Mouse (Mus musculus): ENCODE results near the gene Grin2d. TPM values are rescaled to one million over a fixed set of nuclear protein-coding genes. Genes with fewer than 3 reads are reported as not detected.
"Not testable (repeated sequence)": the region's sequence is repeated elsewhere in the genome, so short reads cannot be mapped to it uniquely, and the experiment has no call there.

Grin2d gene
- total RNA-seq, 1 experiment from 2014 or later, result not detected

DNA sequence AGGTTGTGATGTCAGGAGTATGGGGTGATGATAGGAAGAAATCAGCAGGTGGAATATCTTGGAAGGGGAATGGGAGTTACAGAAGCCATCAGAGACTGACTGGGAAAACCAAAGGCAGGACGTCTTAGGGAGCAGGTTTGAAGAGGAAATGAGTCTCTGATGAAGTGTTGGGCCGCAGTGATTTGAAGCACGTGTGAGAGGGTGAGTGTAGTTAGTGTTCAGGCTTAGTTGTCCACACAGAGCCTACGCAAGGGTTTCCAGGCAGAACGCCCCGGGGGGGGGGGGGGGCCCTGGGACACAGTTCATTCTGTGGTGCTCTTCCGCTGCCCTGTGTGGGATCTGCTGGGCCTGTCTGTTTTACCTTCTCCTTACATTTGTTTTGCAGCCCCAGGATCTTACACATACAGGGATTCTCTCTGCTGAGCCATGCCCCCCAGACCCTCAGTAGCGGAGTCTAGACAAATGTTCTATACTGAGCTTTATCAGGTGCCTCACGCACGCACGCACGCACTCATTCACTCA, 24.4 kb upstream of the Grin2d start:
- ATAC-seq (replicated peaks; ENCODE audit: insufficient number of reproducible peaks, low FRiP score, low TSS enrichment, poor library complexity, severe bottlenecking), result no peak

- ATAC-seq (replicated peaks; ENCODE audit: insufficient number of reproducible peaks, low FRiP score, low TSS enrichment, poor library complexity, severe bottlenecking), result 0 out of 2 replicates have a peak, but pooled peaks have one; percentile 16
Observed at GRCm38 (mm10) chr7:45901562-45901961, 23.4 kb upstream of the Grin2d start.

GRCm38 (mm10) chr7:45898125-45898524, 19.9 kb upstream of the Grin2d start:
- not testable (repeated sequence) for ATAC-seq (replicated peaks; ENCODE audit: insufficient number of reproducible peaks, low FRiP score, low TSS enrichment, poor library complexity, severe bottlenecking)

DNA sequence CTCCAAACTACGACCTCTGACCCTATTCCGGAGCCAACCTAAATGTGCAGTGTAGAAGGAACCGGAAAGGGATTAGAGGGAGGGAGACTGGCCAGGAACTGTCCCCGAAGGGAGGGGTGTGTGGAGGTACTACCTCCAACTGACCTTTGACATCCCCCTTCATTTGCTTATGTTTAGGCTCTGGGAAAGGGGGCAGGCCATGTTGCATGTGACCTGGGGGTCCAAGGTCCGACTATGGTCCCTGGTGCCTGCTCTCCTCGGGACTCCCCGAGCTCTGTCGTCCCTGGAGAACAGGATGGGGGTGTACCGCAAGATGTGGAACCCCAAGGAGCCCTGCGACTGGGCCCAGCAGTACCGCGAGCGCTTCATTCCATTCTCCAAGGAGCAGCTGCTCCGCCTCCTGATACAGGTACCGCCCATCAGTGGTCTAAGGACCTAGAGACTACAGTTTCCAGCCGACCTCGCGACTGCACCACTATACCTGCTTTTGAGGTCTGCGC, 19.1 kb upstream of the Grin2d start:
- peak; percentile 34 for ATAC-seq (replicated peaks; ENCODE audit: insufficient number of reproducible peaks, low FRiP score, low TSS enrichment, poor library complexity, severe bottlenecking)

- peak; percentile 84 for ATAC-seq (replicated peaks; ENCODE audit: insufficient number of reproducible peaks, low FRiP score, low TSS enrichment, poor library complexity, severe bottlenecking)
Observed at GRCm38 (mm10) chr7:45896517-45897257, 18.5 kb upstream of the Grin2d start, which contains the start of the genes Syngr4 and Tmem143. Gene Syngr4, minus strand, starts transcription at chr7:45896714. Gene Tmem143, plus strand, starts transcription at chr7:45896941.

GRCm38 (mm10) chr7:45895931-45896516, 17.8 kb upstream of the Grin2d start:
- ATAC-seq (replicated peaks; ENCODE audit: insufficient number of reproducible peaks, low FRiP score, low TSS enrichment, poor library complexity, severe bottlenecking), result no peak

- no peak for ATAC-seq (replicated peaks; ENCODE audit: insufficient number of reproducible peaks, low FRiP score, low TSS enrichment, poor library complexity, severe bottlenecking)
Observed at GRCm38 (mm10) chr7:45892651-45893050, 14.5 kb upstream of the Grin2d start.

GRCm38 (mm10) chr7:45887246-45887645, 9.1 kb upstream of the Grin2d start:
- no peak for ATAC-seq (replicated peaks; ENCODE audit: insufficient number of reproducible peaks, low FRiP score, low TSS enrichment, poor library complexity, severe bottlenecking)

DNA sequence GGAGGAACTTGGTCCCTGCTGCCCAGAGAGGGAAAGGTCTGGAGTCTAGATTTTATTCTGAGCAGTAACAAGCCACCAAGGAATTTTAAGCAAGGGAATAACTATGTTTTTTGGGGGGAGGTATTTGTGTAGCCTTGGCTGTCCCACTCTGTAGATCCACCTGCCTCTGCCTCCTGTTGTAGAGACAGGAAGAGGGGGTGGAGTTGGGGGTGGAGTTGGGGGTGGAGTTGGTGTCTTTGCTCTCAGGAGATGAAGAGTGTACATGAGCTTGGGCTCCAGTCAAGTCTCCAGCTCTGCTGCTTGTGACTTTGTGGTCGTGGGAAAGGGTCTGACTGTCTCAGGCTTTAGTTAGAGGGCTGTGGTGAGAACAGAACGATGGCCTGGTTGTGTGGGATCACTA, 2.8 kb upstream of the Grin2d start:
- ATAC-seq (replicated peaks; ENCODE audit: insufficient number of reproducible peaks, low FRiP score, low TSS enrichment, poor library complexity, severe bottlenecking), result no peak

- no peak for ATAC-seq (replicated peaks; ENCODE audit: insufficient number of reproducible peaks, low FRiP score, low TSS enrichment, poor library complexity, severe bottlenecking)
Observed at GRCm38 (mm10) chr7:45880531-45880930, 2.4 kb upstream of the Grin2d start.

DNA sequence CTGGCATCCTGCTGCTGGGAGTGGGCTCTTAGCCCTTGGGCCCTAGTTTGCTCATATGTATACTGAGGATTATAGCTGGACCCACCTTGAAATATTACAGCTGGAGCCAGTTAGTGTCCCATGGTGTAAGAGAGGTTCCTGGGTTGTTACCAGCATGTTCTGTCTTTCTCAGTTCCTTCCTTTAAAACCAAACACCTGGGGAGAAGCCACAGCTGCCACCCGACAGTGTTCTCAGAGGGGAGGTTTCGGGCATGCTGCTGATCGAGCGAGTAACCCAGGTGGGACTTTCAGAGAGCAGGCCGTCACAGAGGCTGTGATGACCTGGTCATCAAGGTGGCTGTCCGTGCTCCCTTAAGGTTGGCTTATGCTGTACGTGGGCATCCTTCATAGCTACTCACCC, 1.3 kb downstream of the Grin2d start:
- no peak for ATAC-seq (replicated peaks; ENCODE audit: insufficient number of reproducible peaks, low FRiP score, low TSS enrichment, poor library complexity, severe bottlenecking)

DNA sequence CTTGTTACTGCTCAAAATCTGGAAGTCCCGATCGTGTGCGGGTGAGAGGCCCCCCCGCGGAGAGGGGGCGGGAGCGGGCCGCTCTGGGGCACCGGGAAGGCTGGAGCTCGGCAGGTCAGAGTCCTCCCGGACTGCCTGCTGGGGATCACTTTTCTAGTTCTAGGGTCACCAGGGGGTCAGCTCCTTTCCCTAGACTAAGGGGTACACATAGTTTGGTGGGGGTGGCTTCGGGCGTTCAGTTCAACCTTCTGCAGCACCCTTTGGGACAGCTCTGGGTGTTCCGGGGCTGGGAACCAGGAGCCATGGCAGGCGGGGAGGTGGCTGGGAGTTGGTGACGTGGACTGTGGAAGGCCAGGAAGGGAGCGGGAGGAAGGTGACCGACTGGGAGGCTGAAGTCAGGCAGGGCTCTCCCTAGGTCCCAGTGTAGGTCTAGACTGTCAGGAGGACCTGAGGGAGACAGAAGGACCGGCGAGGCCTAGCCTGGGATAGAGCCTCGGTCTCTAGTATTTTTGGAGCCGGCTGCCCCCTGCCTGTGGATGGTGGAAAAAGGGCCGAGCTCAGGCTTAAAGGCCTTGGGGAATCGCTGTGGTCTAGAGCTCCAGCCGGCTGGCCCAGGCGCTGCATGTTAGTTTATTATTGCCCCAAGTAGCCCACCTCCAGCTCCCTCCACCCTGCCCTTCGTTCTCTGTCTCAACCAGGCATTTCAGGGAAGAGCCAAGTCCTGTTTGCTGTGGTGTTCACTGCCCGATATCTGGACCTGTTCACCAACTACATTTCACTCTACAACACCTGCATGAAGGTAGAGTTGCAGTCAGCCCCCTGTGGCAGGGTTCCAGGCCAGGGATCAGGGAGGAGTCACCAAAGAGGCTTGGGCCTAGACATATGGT, 4.9 kb downstream of the Grin2d start:
- ATAC-seq (replicated peaks; ENCODE audit: insufficient number of reproducible peaks, low FRiP score, low TSS enrichment, poor library complexity, severe bottlenecking), result peak; percentile 32

- peak; percentile 84 for ATAC-seq (replicated peaks; ENCODE audit: insufficient number of reproducible peaks, low FRiP score, low TSS enrichment, poor library complexity, severe bottlenecking)
Observed at GRCm38 (mm10) chr7:45872624-45873023, 5.6 kb downstream of the Grin2d start, which contains the start of gene Kdelr1. Gene Kdelr1, plus strand, starts transcription at chr7:45872772.

- no peak for ATAC-seq (replicated peaks; ENCODE audit: insufficient number of reproducible peaks, low FRiP score, low TSS enrichment, poor library complexity, severe bottlenecking)
Observed at GRCm38 (mm10) chr7:45870282-45871058, 7.7 kb downstream of the Grin2d start.

DNA sequence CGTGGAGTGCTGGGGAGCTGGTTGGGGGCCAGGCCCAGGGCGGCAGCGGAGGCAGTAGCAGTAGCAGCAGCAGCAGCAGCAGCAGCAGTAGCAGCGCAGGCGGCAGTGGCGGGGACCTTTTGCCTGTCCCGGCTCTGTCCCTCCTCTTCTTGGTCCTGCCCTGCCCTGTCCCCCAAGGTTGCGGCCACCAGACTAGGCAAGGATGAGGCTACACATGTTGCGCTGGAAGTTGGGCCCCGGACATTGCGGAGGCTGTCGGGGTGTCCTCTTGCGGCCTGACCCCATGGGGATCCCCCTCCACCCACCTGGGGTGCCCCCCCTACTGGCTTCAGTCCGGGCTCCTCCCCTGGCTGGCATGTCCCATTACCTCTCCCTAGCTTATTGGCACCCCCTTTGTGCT, 8.4 kb downstream of the Grin2d start:
- no peak for ATAC-seq (replicated peaks; ENCODE audit: insufficient number of reproducible peaks, low FRiP score, low TSS enrichment, poor library complexity, severe bottlenecking)

DNA sequence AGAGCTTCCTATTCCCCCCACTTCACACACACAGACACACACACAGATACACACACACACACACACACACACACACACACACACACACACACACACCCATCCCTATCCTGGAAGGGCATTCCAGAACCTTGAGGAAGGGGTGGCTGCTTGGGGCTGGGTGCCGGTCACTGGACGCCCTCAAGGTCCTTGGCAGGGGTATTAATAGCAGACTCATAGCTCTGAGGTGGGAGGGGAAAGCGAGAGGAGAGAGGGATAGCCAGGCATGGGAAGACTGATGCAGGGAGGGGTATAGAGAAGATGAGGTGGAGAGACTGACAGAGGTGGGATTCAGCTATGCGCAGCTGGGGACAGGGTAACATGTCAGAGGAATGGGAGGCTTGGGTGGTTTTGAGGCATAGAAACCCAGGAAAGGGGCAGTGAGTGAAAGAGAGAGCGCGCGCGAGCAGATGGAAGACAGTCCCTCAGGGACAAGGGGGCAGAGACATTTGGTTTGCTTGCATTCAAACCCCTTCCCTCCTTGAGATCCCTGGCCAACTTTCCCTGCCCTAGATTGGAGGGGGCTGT, 9.0 kb downstream of the Grin2d start:
- no peak for ATAC-seq (replicated peaks; ENCODE audit: insufficient number of reproducible peaks, low FRiP score, low TSS enrichment, poor library complexity, severe bottlenecking)

DNA sequence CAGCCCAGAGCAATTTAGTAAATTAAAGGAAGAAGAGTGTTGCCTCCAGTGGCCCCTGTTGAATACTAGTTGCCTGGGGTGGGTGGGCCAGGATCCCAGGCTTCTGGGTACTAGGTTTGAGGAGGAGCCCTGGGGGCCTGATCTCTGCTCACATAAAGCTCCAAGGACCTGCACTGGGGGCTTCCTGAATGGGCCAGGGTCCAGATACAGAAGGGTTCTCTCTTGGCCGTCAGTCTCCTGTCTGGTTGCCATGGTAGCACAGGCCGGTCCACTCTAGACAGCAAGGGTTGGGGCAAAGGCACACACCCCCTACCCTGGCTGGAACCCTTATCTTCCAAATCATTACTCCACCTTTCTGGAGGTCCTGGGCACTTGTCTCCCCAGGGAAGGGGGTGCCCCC, 10.3 kb downstream of the Grin2d start:
- ATAC-seq (replicated peaks; ENCODE audit: insufficient number of reproducible peaks, low FRiP score, low TSS enrichment, poor library complexity, severe bottlenecking), result no peak
